25 mouse cellular contexts compared by ENCODE assay signal in the genomic region with DNA sequence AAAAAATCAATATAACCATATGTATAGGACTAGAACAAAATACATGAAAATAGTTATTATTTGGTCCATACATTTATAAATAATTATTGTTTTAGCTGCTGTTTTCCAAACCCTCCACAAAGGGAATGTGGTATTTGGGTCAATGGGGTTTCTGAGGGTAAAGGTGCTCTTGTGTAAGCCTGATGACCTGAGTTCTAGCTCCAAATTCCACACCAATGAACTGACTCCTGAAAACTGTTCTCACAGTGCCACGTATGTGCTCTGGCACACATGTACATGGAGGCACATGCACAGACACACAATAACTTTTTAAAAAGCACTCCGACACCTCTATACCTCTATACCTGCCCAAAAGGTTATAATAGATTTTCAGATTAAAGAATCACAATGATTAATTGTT. TPM values are rescaled to one million over a fixed set of nuclear protein-coding genes. Genes with fewer than 3 reads are reported as not detected.
DNase-seq lines count a peak whose midpoint lies in the region; ATAC-seq and TF ChIP-seq lines count a peak whose summit lies in the region.
"Had no signal": no experiment of that assay in that cellular context is flagged by ENCODE, and none has a peak within 500 bp of the region (broad histone marks: within the 10 kb centered on the region; RNA-seq: fewer than 3 reads in every experiment).

No protein-coding gene starts in this region.

- H3K79me2 ChIP-seq in myocyte (ENCODE audit: control insufficient read depth, insufficient read depth), result peaks cover 24% of the 10 kb centered on the region

- TF ChIP-seq CTCF in gastrocnemius, adult 2 months (IDR thresholded peaks at IDR 0.05), result no peak
- no peak for TF ChIP-seq CTCF in liver, postnatal 0 days (IDR thresholded peaks at IDR 0.05; ENCODE audit: low read depth)

- peaks cover 29% of the 10 kb centered on the region for H3K4me1 ChIP-seq in liver, postnatal 0 days (ENCODE audit: insufficient read depth)

- no peaks in the 10 kb centered on the region for H3K27me3 ChIP-seq in liver, postnatal 0 days (ENCODE audit: insufficient read depth, low read length)
- H3K27me3 ChIP-seq in myocyte (ENCODE audit: control insufficient read depth, insufficient read depth, insufficient read length), result no peaks in the 10 kb centered on the region
- H3K27me3 ChIP-seq: CH12.LX; forebrain, embryonic 15.5 days; heart, embryonic 12.5 days; heart, embryonic 15.5 days; intestine, embryonic 15.5 days; Patski had no signal

- peak overlapping the region; percentile 94 for H3K27ac ChIP-seq in gastrocnemius, adult 2 months
- 0 out of 2 replicates have a peak overlapping the region, but pooled peaks have one; percentile 45 for H3K27ac ChIP-seq in liver, postnatal 0 days (ENCODE audit: low read depth)
- H3K27ac ChIP-seq: forebrain, embryonic 12.5 days; forebrain, embryonic 15.5 days; hindbrain, embryonic 10.5 days; hindbrain, embryonic 13.5 days had no signal

- H3K4me3 ChIP-seq in gastrocnemius, adult 2 months, result no peak overlapping the region
- H3K4me3 ChIP-seq in liver, postnatal 0 days (ENCODE audit: low read depth, low read length), result no peak overlapping the region
- H3K4me3 ChIP-seq in myocyte, result no peak overlapping the region
- H3K4me3 ChIP-seq: erythroblast, embryonic 14.5 days; forebrain, embryonic 12.5 days; forebrain, embryonic 15.5 days; heart, embryonic 12.5 days; heart, embryonic 15.5 days; hindbrain, embryonic 10.5 days; hindbrain, embryonic 13.5 days; intestine, embryonic 15.5 days had no signal

- no peak for TF ChIP-seq EP300 in liver, postnatal 0 days (IDR thresholded peaks at IDR 0.05; ENCODE audit: low read depth)

- no peak overlapping the region for H3K4me2 ChIP-seq in liver, postnatal 0 days (ENCODE audit: low read depth, low read length)
- H3K4me2 ChIP-seq in myocyte (ENCODE audit: low read depth), result peak overlapping the region; percentile 99
- H3K4me2 ChIP-seq: forebrain, embryonic 12.5 days; forebrain, embryonic 15.5 days; heart, embryonic 12.5 days had no signal

- no peak for TF ChIP-seq POLR2A in myocyte (IDR thresholded peaks at IDR 0.05; ENCODE audit: insufficient read length, low read depth)

- 65% methylated on average over 2 of the region's 2 CpGs for WGBS in liver, postnatal 0 days (ENCODE audit: insufficient replicate concordance)

- no peak overlapping the region for H3K9ac ChIP-seq in liver, postnatal 0 days (replicated peaks)
- H3K9ac ChIP-seq: forebrain, embryonic 12.5 days; forebrain, embryonic 15.5 days; heart, embryonic 12.5 days; heart, embryonic 15.5 days; hindbrain, embryonic 13.5 days; intestine, embryonic 15.5 days had no signal

- H3K9me3 ChIP-seq in liver, postnatal 0 days (ENCODE audit: low read length), result no peaks in the 10 kb centered on the region
- H3K9me3 ChIP-seq: forebrain, embryonic 12.5 days; forebrain, embryonic 15.5 days; heart, embryonic 12.5 days; heart, embryonic 15.5 days; hindbrain, embryonic 10.5 days; hindbrain, embryonic 13.5 days; intestine, embryonic 15.5 days had no signal

- DNase-seq in gastrocnemius, adult 2 months, result no peak
- no peak for DNase-seq in gastrocnemius, postnatal 36 days
- no peak for DNase-seq in liver, postnatal 0 days
- no peak for DNase-seq in liver
- no peak for DNase-seq in heart, adult 11 months
- DNase-seq: adrenal gland, postnatal 14 days; B cell, adult 2 months; cerebellum, adult 11 months; cerebellum, adult 2 months; cerebellum, adult 9-11 months; cerebellum, postnatal 25 days; gastrocnemius, postnatal 10 days had no signal

- no peaks in the 10 kb centered on the region for H3K36me3 ChIP-seq in liver, postnatal 0 days (replicated peaks; ENCODE audit: insufficient read depth, low read length)
- H3K36me3 ChIP-seq in myocyte (ENCODE audit: control insufficient read depth, insufficient read depth), result peaks cover under 1% of the 10 kb centered on the region
- H3K36me3 ChIP-seq: forebrain, embryonic 12.5 days; forebrain, embryonic 15.5 days; G1E; heart, embryonic 12.5 days; heart, embryonic 15.5 days; hindbrain, embryonic 10.5 days; hindbrain, embryonic 13.5 days; intestine, embryonic 15.5 days had no signal

- ATAC-seq in liver, postnatal 0 days, result peak; percentile 33; the same call in 1 of the 2 replicates
- ATAC-seq: forebrain, embryonic 15.5 days; hindbrain, embryonic 16.5 days; intestine, embryonic 15.5 days; Patski had no signal

- H3ac ChIP-seq in myocyte (ENCODE audit: control insufficient read depth, insufficient read length), result no peak overlapping the region

- intact Hi-C loops in gastrocnemius, adult 2 months (cut with DNase I), result no loop called here
- intact Hi-C loops in gastrocnemius, postnatal 36 days (cut with DNase I), result no loop called here

TF ChIP-seq in myocyte, 11 proteins besides CTCF, POLR2A, EP300 and RAD21:
- TF ChIP-seq USF1 (IDR thresholded peaks at IDR 0.05; ENCODE audit: low read depth) (no peak), POLR2AphosphoS2 (IDR thresholded peaks at IDR 0.05; ENCODE audit: insufficient read length, low read depth) (no peak), CEBPB (IDR thresholded peaks at IDR 0.05; ENCODE audit: insufficient read depth, poor library complexity, severe bottlenecking) (no peak), TCF3 (IDR thresholded peaks at IDR 0.05; ENCODE audit: insufficient read length, low read depth) (no peak), E2F4 (IDR thresholded peaks at IDR 0.05; ENCODE audit: insufficient read depth) (no peak), SRF (IDR thresholded peaks at IDR 0.05; ENCODE audit: control insufficient read depth, insufficient read length, low read depth) (no peak), MAX (IDR thresholded peaks at IDR 0.05; ENCODE audit: low read depth) (no peak), MYOG (IDR thresholded peaks at IDR 0.05; ENCODE audit: control insufficient read depth in 1 of 3, insufficient read depth in 1 of 3, insufficient read length in 2 of 3, low read depth in 2 of 3) (no peak), REST (IDR thresholded peaks at IDR 0.05; ENCODE audit: insufficient read depth, insufficient read length) (no peak), MYOD1 (IDR thresholded peaks at IDR 0.05; ENCODE audit: control insufficient read depth in 1 of 3, insufficient read length in 2 of 3, low read depth in 2 of 3) (no peak), TCF12 (IDR thresholded peaks at IDR 0.05; ENCODE audit: insufficient read depth, poor library complexity, severe bottlenecking) (no peak)

RNA-seq across cellular contexts. Expression of gene S100a10, which starts 1.6 kb away (rescaled TPM):
- total RNA-seq in gastrocnemius, adult 2 months (2021), result 10 to 100 TPM; 29.0 to 61.7 TPM
- total RNA-seq in gastrocnemius, postnatal 36 days (2021), result 10 to 100 TPM; 38.8 to 50.5 TPM
- polyA plus RNA-seq in liver, postnatal 0 days (2015; fragmentation: Nextera tagmentation; extraction: Ambion mirVana), result 75.4 and 82.0 TPM in 2 replicates
- 788 TPM for polyA plus RNA-seq in myocyte (2012; fragmentation: generic; extraction: Trizol)
- total RNA-seq: G1E had no signal
- polyA plus RNA-seq: G1E had no signal

RNA-seq across cellular contexts. Expression of gene S100a11, which starts 33.0 kb away (rescaled TPM):
- 10 to 100 TPM; 27.0 to 48.3 TPM for total RNA-seq in gastrocnemius, adult 2 months (2021)
- 10 to 100 TPM; 37.6 to 43.6 TPM for total RNA-seq in gastrocnemius, postnatal 36 days (2021)
- 330 and 336 TPM in 2 replicates for polyA plus RNA-seq in liver, postnatal 0 days (2015; fragmentation: Nextera tagmentation; extraction: Ambion mirVana)
- 1,972 TPM for polyA plus RNA-seq in myocyte (2012; fragmentation: generic; extraction: Trizol)
- total RNA-seq: G1E had no signal
- polyA plus RNA-seq: G1E had no signal
